Mouse (Mus musculus) liver, adult 2 months (tissue): Measurements from ENCODE around the gene Pdcd4.

ENCODE experiments used
- CTCF ChIP-seq: fragments of 200-500 bp; IDR thresholded peaks from 2 replicates; pipeline ENCODE4 v1.5.1; 2011; ENCODE audit warnings: low read depth, low read length, control low read depth
- POLR2A ChIP-seq: fragments of 200-500 bp; IDR thresholded peaks from 2 replicates; pipeline ENCODE4 v1.6.1; 2011; ENCODE audit warnings: low read length, control low read depth; ENCODE audit not compliant: insufficient read depth; ENCODE audit errors: extremely low read depth

- TF ChIP-seq CTCF (no peak), POLR2A (no peak)
These were observed 47.4 kb downstream of the Pdcd4 start for GRCm38 (mm10) chr19:53939467-53939866.
